9 mouse cellular contexts compared by ENCODE assay signal in the genomic region with DNA sequence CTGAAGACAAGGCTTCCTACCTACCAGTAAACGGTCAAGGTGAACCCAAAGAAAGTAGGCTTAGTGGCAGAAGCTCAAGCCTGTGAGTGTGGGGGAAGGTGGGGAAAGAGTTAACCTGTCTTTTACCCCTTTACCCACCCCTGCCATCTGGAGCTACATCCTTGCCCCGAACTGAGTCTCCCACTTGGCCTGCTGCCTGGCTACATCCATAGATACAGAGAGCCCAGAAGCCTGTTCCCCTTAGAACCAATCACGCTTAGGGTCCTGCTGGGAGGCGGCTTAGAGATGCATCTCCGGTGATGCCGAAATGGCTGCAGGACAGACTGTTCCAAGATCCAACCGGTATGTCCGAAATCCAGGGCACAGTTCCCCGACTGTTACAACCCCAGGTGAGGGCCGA. TPM values are rescaled to one million over a fixed set of nuclear protein-coding genes. Genes with fewer than 3 reads are reported as not detected.
A peak's percentile ranks its signal among the peaks of the same experiment; 100 is the strongest.
DNase-seq lines count a peak whose midpoint lies in the region; ATAC-seq and TF ChIP-seq lines count a peak whose summit lies in the region.
"Had no signal": no experiment of that assay in that cellular context is flagged by ENCODE, and none has a peak within 500 bp of the region (broad histone marks: within the 10 kb centered on the region; RNA-seq: fewer than 3 reads in every experiment).

No protein-coding gene starts in this region.

- no peaks in the 10 kb centered on the region for H3K9me3 ChIP-seq in heart, embryonic 11.5 days (replicated peaks; ENCODE audit: control insufficient read depth, low read length)
- H3K9me3 ChIP-seq in ES-Bruce4 (replicated peaks; ENCODE audit: control insufficient read depth, insufficient read depth, low read length, poor library complexity, severe bottlenecking) = no peaks in the 10 kb centered on the region
- no peaks in the 10 kb centered on the region for H3K9me3 ChIP-seq in forebrain, postnatal 0 days (ENCODE audit: low read length)

- H3K9ac ChIP-seq in heart, embryonic 11.5 days (ENCODE audit: low read depth, low read length) = no peak overlapping the region
- no peak overlapping the region for H3K9ac ChIP-seq in ES-Bruce4 (ENCODE audit: low read depth, poor library complexity, severe bottlenecking)
- H3K9ac ChIP-seq in forebrain, postnatal 0 days = no peak overlapping the region

- DNase-seq in heart, postnatal 36 days = no peak
- no peak for DNase-seq in forebrain, postnatal 0 days
- no peak for DNase-seq in adrenal gland, postnatal 25 days
- no peak for DNase-seq in layer of hippocampus, adult 8-10 months (ENCODE audit: low spot score in 2 of 2)
- DNase-seq in ovary, postnatal 14 days (ENCODE audit: low spot score) = no peak

- no peak overlapping the region for H3K27ac ChIP-seq in heart, embryonic 11.5 days (ENCODE audit: low read depth, low read length)
- H3K27ac ChIP-seq in ES-Bruce4 (ENCODE audit: insufficient read depth, low read length) = no peak overlapping the region
- H3K27ac ChIP-seq in forebrain, postnatal 0 days (ENCODE audit: low read depth, low read length) = no peak overlapping the region
- H3K27ac ChIP-seq: macrophage had no signal

- peaks cover 53% of the 10 kb centered on the region for H3K27me3 ChIP-seq in heart, embryonic 11.5 days (ENCODE audit: control insufficient read depth, insufficient read depth, low read length)
- no peaks in the 10 kb centered on the region; the same call in none of the 2 replicates for H3K27me3 ChIP-seq in ES-Bruce4 (ENCODE audit: control insufficient read depth, insufficient read depth, low read length, poor library complexity, severe bottlenecking)
- peaks cover 21% of the 10 kb centered on the region for H3K27me3 ChIP-seq in forebrain, postnatal 0 days (ENCODE audit: insufficient read depth, low read length)

- TF ChIP-seq EP300 in ES-Bruce4 (IDR thresholded peaks at IDR 0.05; ENCODE audit: insufficient read depth, low read depth, low read length) = no peak

- H3K4me2 ChIP-seq in heart, embryonic 11.5 days = peak overlapping the region; percentile 98
- peak overlapping the region; percentile 83 for H3K4me2 ChIP-seq in forebrain, postnatal 0 days (ENCODE audit: low read depth)

- TF ChIP-seq CTCF in ES-Bruce4 (IDR thresholded peaks at IDR 0.05; ENCODE audit: low read depth, low read length) = no peak
- TF ChIP-seq CTCF in forebrain, postnatal 0 days (IDR thresholded peaks at IDR 0.05; ENCODE audit: low read depth) = no peak

- H3K4me3 ChIP-seq in heart, embryonic 11.5 days (ENCODE audit: low read depth, low read length) = peak overlapping the region; percentile 67
- peak overlapping the region; percentile 71 for H3K4me3 ChIP-seq in ES-Bruce4 (ENCODE audit: low read depth, low read length)
- peak overlapping the region; percentile 59 for H3K4me3 ChIP-seq in forebrain, postnatal 0 days (ENCODE audit: low read depth, low read length)

- WGBS in heart, embryonic 11.5 days (ENCODE audit: insufficient replicate concordance) = 4% methylated on average over 10 of the region's 10 CpGs
- 6% methylated on average over 10 of the region's 10 CpGs for WGBS in forebrain, postnatal 0 days

- H3K36me3 ChIP-seq in heart, embryonic 11.5 days (ENCODE audit: control insufficient read depth, insufficient read depth, low read length) = no peaks in the 10 kb centered on the region
- H3K36me3 ChIP-seq in ES-Bruce4 (ENCODE audit: control insufficient read depth, insufficient read depth, low read length, poor library complexity, severe bottlenecking) = no peaks in the 10 kb centered on the region
- no peaks in the 10 kb centered on the region for H3K36me3 ChIP-seq in forebrain, postnatal 0 days (ENCODE audit: insufficient read depth)

- TF ChIP-seq POLR2A in ES-Bruce4 (IDR thresholded peaks at IDR 0.05; ENCODE audit: insufficient read depth, low read length) = no peak

- H3K4me1 ChIP-seq in heart, embryonic 11.5 days (ENCODE audit: control insufficient read depth, insufficient read depth, low read length) = peaks cover 5% of the 10 kb centered on the region
- no peaks in the 10 kb centered on the region for H3K4me1 ChIP-seq in ES-Bruce4 (ENCODE audit: control insufficient read depth, insufficient read depth, low read length)
- no peaks in the 10 kb centered on the region for H3K4me1 ChIP-seq in forebrain, postnatal 0 days (ENCODE audit: insufficient read depth)

- no peak for ATAC-seq in heart, embryonic 11.5 days (replicated peaks; ENCODE audit: insufficient number of reproducible peaks, low FRiP score, low TSS enrichment)
- no peak for ATAC-seq in forebrain, postnatal 0 days
- 0 out of 2 replicates have a peak, but pooled peaks have one; percentile 6 for ATAC-seq in megakaryocyte progenitor cell, adult 5-6 weeks (replicated peaks; ENCODE audit: poor library complexity)

- intact Hi-C loops in heart, postnatal 36 days (cut with DNase I) = no loop called here

RNA-seq across cellular contexts. Expression of a gene that starts 1.5 kb away (rescaled TPM):
- polyA plus RNA-seq in heart, embryonic 11.5 days (2014; fragmentation: Nextera tagmentation; extraction: Ambion mirVana) = 1.2 and 1.6 TPM in 2 replicates
- under 1 TPM in 1 of 2 experiments, not detected in 1; 0.24 TPM for total RNA-seq in heart, postnatal 36 days (2021)
- 4.8 and 5.4 TPM in 2 replicates for polyA plus RNA-seq in ES-Bruce4 (2011; ENCODE audit: insufficient read depth, insufficient read length, low read depth, missing spikeins)
- 17.6 and 22.2 TPM in 2 replicates for total RNA-seq in forebrain, postnatal 0 days (2014; rRNA removed)
- polyA plus RNA-seq in forebrain, postnatal 0 days (2015; fragmentation: Nextera tagmentation; extraction: Ambion mirVana) = 10.8 and 14.2 TPM in 2 replicates
- not detected in 2 replicates for total RNA-seq in megakaryocyte progenitor cell, adult 5-6 weeks (2015)
- not detected in 2 replicates for total RNA-seq in megakaryocyte progenitor cell, adult 5-6 weeks (2017)
- 4.6 and 6.7 TPM in 2 replicates for total RNA-seq in adrenal gland, postnatal 25 days (2021)
- 10 to 100 TPM; 28.5 to 37.0 (median 32.7) TPM for total RNA-seq in layer of hippocampus, adult 8-10 months (2022)
- polyA plus RNA-seq: macrophage had no signal
